12 mouse cellular contexts compared by ENCODE assay signal in genomic region chr2:85110288-85110875, GRCm38 (mm10). TPM values are rescaled to one million over a fixed set of nuclear protein-coding genes. Genes with fewer than 3 reads are reported as not detected.
A peak's percentile ranks its signal among the peaks of the same experiment; 100 is the strongest.
DNase-seq lines count a peak whose midpoint lies in the region; ATAC-seq lines count a peak whose summit lies in the region.
"Had no signal": no experiment of that assay in that cellular context is flagged by ENCODE, and none has a peak within 500 bp of the region (broad histone marks: within the 10 kb centered on the region; RNA-seq: fewer than 3 reads in every experiment).

No protein-coding gene starts in this region.

- H3K9me3 ChIP-seq in heart, embryonic 11.5 days (replicated peaks; ENCODE audit: control insufficient read depth, low read length), result no peaks in the 10 kb centered on the region
- no peaks in the 10 kb centered on the region for H3K9me3 ChIP-seq in midbrain, embryonic 16.5 days (replicated peaks; ENCODE audit: control insufficient read depth, low read length, poor library complexity, severe bottlenecking)
- no peaks in the 10 kb centered on the region for H3K9me3 ChIP-seq in midbrain, embryonic 10.5 days (replicated peaks)
- H3K9me3 ChIP-seq in neural tube, embryonic 14.5 days (ENCODE audit: control insufficient read depth, low read length), result no peaks in the 10 kb centered on the region

- H3K27me3 ChIP-seq in heart, embryonic 11.5 days (ENCODE audit: control insufficient read depth, insufficient read depth, low read length), result no peaks in the 10 kb centered on the region
- H3K27me3 ChIP-seq in midbrain, embryonic 16.5 days (ENCODE audit: control insufficient read depth, insufficient read depth, low read depth, low read length), result no peaks in the 10 kb centered on the region
- H3K27me3 ChIP-seq in midbrain, embryonic 10.5 days (ENCODE audit: low read depth, poor library complexity, severe bottlenecking), result no peaks in the 10 kb centered on the region
- H3K27me3 ChIP-seq in neural tube, embryonic 14.5 days (ENCODE audit: control insufficient read depth, insufficient read depth, low read length), result no peaks in the 10 kb centered on the region

- ATAC-seq in heart, embryonic 11.5 days (replicated peaks; ENCODE audit: insufficient number of reproducible peaks, low FRiP score, low TSS enrichment), result no peak
- peak; percentile 69 for ATAC-seq in midbrain, embryonic 16.5 days
- peak; percentile 83 for ATAC-seq in neural tube, embryonic 14.5 days (ENCODE audit: low read depth)
- ATAC-seq: intestine, postnatal 0 days had no signal

- H3K9ac ChIP-seq in heart, embryonic 11.5 days (ENCODE audit: low read depth, low read length), result no peak overlapping the region
- H3K9ac ChIP-seq in midbrain, embryonic 16.5 days (ENCODE audit: low read depth, low read length), result no peak overlapping the region
- H3K9ac ChIP-seq in neural tube, embryonic 14.5 days (replicated peaks; ENCODE audit: low read depth, low read length), result no peak overlapping the region

- H3K4me1 ChIP-seq in heart, embryonic 11.5 days (ENCODE audit: control insufficient read depth, insufficient read depth, low read length), result peaks cover 5% of the 10 kb centered on the region; the same call in 1 of the 2 replicates
- H3K4me1 ChIP-seq in midbrain, embryonic 16.5 days (ENCODE audit: control insufficient read depth, insufficient read depth, low read length), result no peaks in the 10 kb centered on the region
- H3K4me1 ChIP-seq in midbrain, embryonic 10.5 days, result no peaks in the 10 kb centered on the region
- H3K4me1 ChIP-seq in neural tube, embryonic 14.5 days (ENCODE audit: control insufficient read depth, insufficient read depth, low read length), result no peaks in the 10 kb centered on the region

- DNase-seq in heart, adult 11 months, result peak; percentile 69
- no peak for DNase-seq in midbrain, embryonic 10.5 days (ENCODE audit: low spot score)
- peak; percentile 42 to 53 for DNase-seq in layer of hippocampus, adult 18-20 months (ENCODE audit: low spot score in 2 of 2)
- DNase-seq in ovary, postnatal 36 days (ENCODE audit: low spot score), result no peak
- DNase-seq: cerebellum, adult 18-20 months; kidney, postnatal 14 days; thymus, adult 18-20 months had no signal

- no peak overlapping the region for H3K27ac ChIP-seq in heart, embryonic 11.5 days (ENCODE audit: low read depth, low read length)
- H3K27ac ChIP-seq in midbrain, embryonic 16.5 days (ENCODE audit: low read length), result no peak overlapping the region
- no peak overlapping the region for H3K27ac ChIP-seq in midbrain, embryonic 10.5 days (replicated peaks)
- 0 out of 2 replicates have a peak overlapping the region, but pooled peaks have one; percentile 4 for H3K27ac ChIP-seq in neural tube, embryonic 14.5 days (ENCODE audit: low read depth, low read length)

- H3K36me3 ChIP-seq in heart, embryonic 11.5 days (ENCODE audit: control insufficient read depth, insufficient read depth, low read length), result no peaks in the 10 kb centered on the region
- no peaks in the 10 kb centered on the region for H3K36me3 ChIP-seq in midbrain, embryonic 16.5 days (ENCODE audit: control insufficient read depth, insufficient read depth, low read length)
- H3K36me3 ChIP-seq in midbrain, embryonic 10.5 days, result no peaks in the 10 kb centered on the region
- H3K36me3 ChIP-seq in neural tube, embryonic 14.5 days (ENCODE audit: control insufficient read depth, insufficient read depth, low read length), result no peaks in the 10 kb centered on the region

- WGBS in heart, embryonic 11.5 days (ENCODE audit: insufficient replicate concordance), result 79% methylated on average over 9 of the region's 9 CpGs
- WGBS in midbrain, embryonic 16.5 days, result 71% methylated on average over 9 of the region's 9 CpGs
- WGBS in midbrain, embryonic 10.5 days, result 88% methylated on average over 9 of the region's 9 CpGs
- WGBS in neural tube, embryonic 14.5 days, result 64% methylated on average over 9 of the region's 9 CpGs

- no peak overlapping the region for H3K4me2 ChIP-seq in heart, embryonic 11.5 days
- H3K4me2 ChIP-seq in midbrain, embryonic 16.5 days (ENCODE audit: low read length), result no peak overlapping the region
- no peak overlapping the region for H3K4me2 ChIP-seq in neural tube, embryonic 14.5 days (ENCODE audit: low read depth, low read length)

- H3K4me3 ChIP-seq in heart, embryonic 11.5 days (ENCODE audit: low read depth, low read length), result no peak overlapping the region
- no peak overlapping the region for H3K4me3 ChIP-seq in midbrain, embryonic 16.5 days (ENCODE audit: low read depth, low read length)
- H3K4me3 ChIP-seq in midbrain, embryonic 10.5 days, result no peak overlapping the region
- no peak overlapping the region for H3K4me3 ChIP-seq in neural tube, embryonic 14.5 days (ENCODE audit: low read depth, low read length)

RNA-seq across cellular contexts. Expression of gene Aplnr, which starts 25.6 kb away (rescaled TPM):
- 8.9 and 9.7 TPM in 2 replicates for polyA plus RNA-seq in heart, embryonic 11.5 days (2014; fragmentation: Nextera tagmentation; extraction: Ambion mirVana)
- 24.8 and 26.3 TPM in 2 replicates for polyA plus RNA-seq in midbrain, embryonic 16.5 days (2015; fragmentation: Nextera tagmentation; extraction: Ambion mirVana)
- polyA plus RNA-seq in midbrain, embryonic 10.5 days (2016; fragmentation: Nextera tagmentation; extraction: Ambion mirVana), result 35.2 and 35.8 TPM in 2 replicates
- total RNA-seq in layer of hippocampus, adult 18-20 months (2021), result under 1 TPM; 0.23 to 0.30 TPM
- polyA plus RNA-seq in neural tube, embryonic 14.5 days (2014; fragmentation: Nextera tagmentation; extraction: Ambion mirVana), result 12.8 and 40.6 TPM in 2 replicates
- total RNA-seq: MEL had no signal

Comparison
In these comparisons a context has a peak if more than half of its experiments do, and no peak if none do; other contexts are left out.
1. DNase-seq: peak in heart, adult 11 months (single experiment) and layer of hippocampus, adult 18-20 months (2 of 2); none in midbrain, embryonic 10.5 days (single experiment) and ovary, postnatal 36 days (single experiment).